Mouse (Mus musculus) neural tube, embryonic 12.5 days (tissue): Measurements from ENCODE around the gene H2afy2. TPM values are rescaled to one million over a fixed set of nuclear protein-coding genes. Genes with fewer than 3 reads are reported as not detected.

Experiments used
- ATAC-seq: fragments of 200-750 bp; cut with Nextera tagmentation; 2 replicates; pipeline ENCODE4 v1.8.0; 2017; ENCODE audit warnings: low read depth, mild to moderate bottlenecking, moderate TSS enrichment, moderate library complexity; ENCODE audit not compliant: low FRiP score
- H3K27ac ChIP-seq: fragments of 300-500 bp; sonication (generic); 2 replicates; pipeline ENCODE4 v1.5.1; 2016
- H3K27me3 ChIP-seq: fragments of 300-500 bp; sonication (generic); replicated peaks from 2 replicates; pipeline ENCODE4 v1.6.1; 2016; ENCODE audit warnings: mild to moderate bottlenecking
- H3K36me3 ChIP-seq: fragments of 300-500 bp; sonication (generic); 2 replicates; pipeline ENCODE4 v1.6.1; 2016; ENCODE audit warnings: mild to moderate bottlenecking
- H3K4me1 ChIP-seq: fragments of 300-500 bp; sonication (generic); 2 replicates; pipeline ENCODE4 v1.6.1; 2016
- H3K4me2 ChIP-seq: fragments of 300-500 bp; sonication (generic); replicated peaks from 2 replicates; pipeline ENCODE4 v1.6.1; 2016; ENCODE audit warnings: mild to moderate bottlenecking
- H3K4me3 ChIP-seq: fragments of 300-500 bp; sonication (generic); 2 replicates; pipeline ENCODE4 v1.5.1; 2016
- H3K9ac ChIP-seq: fragments of 300-500 bp; sonication (generic); 2 replicates; pipeline ENCODE4 v1.6.1; 2016; ENCODE audit warnings: mild to moderate bottlenecking
- H3K9me3 ChIP-seq: fragments of 300-500 bp; sonication (generic); 2 replicates; pipeline ENCODE4 v1.6.1; 2016; ENCODE audit warnings: mild to moderate bottlenecking
- WGBS: fragments of 180-500 bp; shearing (Covaris S2); methylation state at CpG from one replicate; pipeline ENCODE4 v1.1.7; 2016; 5-methylcytosine and 5-hydroxymethylcytosine counted together
- polyA plus RNA-seq: library from polyadenylated mRNA; unstranded; fragments of >200 nt; fragmentation: Nextera tagmentation; extraction: Ambion mirVana; gene quantifications from 2 replicates; pipeline ENCODE4 v1.2.1, GENCODE M21; 2016

H2afy2 gene
- polyA plus RNA-seq, 1 experiment from 2014 or later = 333 TPM

DNA sequence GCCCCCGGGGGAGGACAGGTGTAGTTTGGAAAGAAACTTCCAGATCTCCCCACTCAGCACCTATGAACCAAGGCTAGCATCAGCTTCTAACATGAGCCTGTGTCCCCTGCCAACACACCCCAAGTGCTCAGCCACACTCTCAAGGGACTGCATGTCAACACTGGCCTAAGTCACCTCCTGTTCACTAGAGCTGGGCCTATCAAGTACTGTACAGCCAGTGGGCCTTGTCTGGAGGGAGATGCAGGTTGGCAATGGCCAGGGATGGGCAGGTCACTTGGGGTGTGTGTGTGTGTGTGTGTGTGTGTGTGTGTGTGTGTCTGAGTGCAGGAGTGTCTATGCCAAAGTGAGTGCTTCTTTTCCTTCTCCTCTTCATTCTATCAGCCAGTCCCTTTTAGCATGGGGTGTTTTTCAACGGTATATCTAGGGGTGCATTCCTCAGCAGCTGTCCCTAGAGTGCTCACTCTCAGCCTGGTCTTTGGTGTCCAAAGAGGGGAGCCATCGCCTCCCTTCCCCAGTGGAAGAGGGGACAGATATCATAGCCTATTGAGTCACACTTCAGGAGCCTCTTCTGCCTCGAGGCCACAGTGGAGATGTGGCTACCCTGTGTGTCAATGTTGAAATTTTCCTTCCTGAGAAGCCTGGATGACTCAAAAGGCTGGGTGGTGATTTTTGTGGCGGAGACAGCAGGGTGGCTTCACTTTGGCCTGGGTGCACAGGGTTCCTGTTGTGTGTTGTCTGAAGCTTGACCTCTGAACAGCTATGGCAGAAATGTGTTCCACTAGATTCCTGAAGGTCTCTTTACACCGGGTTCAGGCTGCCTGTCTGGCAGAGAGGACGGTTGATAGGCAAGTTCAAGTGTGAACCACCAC lies 67.7 kb downstream of the H2afy2 start:
- no peaks in the 10 kb centered on the region for H3K9me3 ChIP-seq
- H3K27me3 ChIP-seq = 0 out of 2 replicates have a peak, but pooled peaks cover 4% of the 10 kb centered on the region
- WGBS = 76% methylated on average over 7 of the region's 7 CpGs
- H3K27ac ChIP-seq = no peak overlapping the region
- no peak for ATAC-seq
- no peak overlapping the region for H3K4me3 ChIP-seq
- H3K36me3 ChIP-seq = no peaks in the 10 kb centered on the region
- H3K9ac ChIP-seq = no peak overlapping the region
- peaks cover 15% of the 10 kb centered on the region for H3K4me1 ChIP-seq
- H3K4me2 ChIP-seq = peak overlapping the region; percentile 87

GRCm38 (mm10) chr10:61715462-61715837 lies 68.5 kb downstream of the H2afy2 start:
- Histone ChIP-seq H3K4me3 (peak overlapping the region; percentile 51), H3K9ac (peak overlapping the region; percentile 60), H3K27me3 (0 out of 2 replicates have a peak, but pooled peaks cover 3% of the 10 kb centered on the region), H3K36me3 (no peaks in the 10 kb centered on the region), H3K27ac (no peak overlapping the region), H3K4me1 (peaks cover 15% of the 10 kb centered on the region), H3K4me2 (peak overlapping the region; percentile 87), H3K9me3 (no peaks in the 10 kb centered on the region)
- WGBS = 2% methylated on average over 11 of the region's 11 CpGs
- peak; percentile 56; the same call in 1 of the 2 replicates for ATAC-seq

- peak within 1 kb of the TSS; percentile 87 for H3K4me2 ChIP-seq
- ATAC-seq = peak; percentile 82
- H3K9ac ChIP-seq = peak within 1 kb of the TSS; percentile 60
- H3K9me3 ChIP-seq = no peaks in the 10 kb centered on the region
- H3K27me3 ChIP-seq = 0 out of 2 replicates have a peak, but pooled peaks cover 3% of the 10 kb centered on the region
- WGBS = 12% methylated on average over 34 of the region's 36 CpGs
- no peaks in the 10 kb centered on the region for H3K36me3 ChIP-seq
- H3K4me3 ChIP-seq = peak within 1 kb of the TSS; percentile 51
- no peak within 1 kb of the TSS for H3K27ac ChIP-seq
- peaks cover 15% of the 10 kb centered on the region for H3K4me1 ChIP-seq
Observed at GRCm38 (mm10) chr10:61714771-61715461, 69.0 kb downstream of the H2afy2 start, which contains the start of gene Aifm2. Gene Aifm2 (plus strand): TSS chr10:61715263.

DNA sequence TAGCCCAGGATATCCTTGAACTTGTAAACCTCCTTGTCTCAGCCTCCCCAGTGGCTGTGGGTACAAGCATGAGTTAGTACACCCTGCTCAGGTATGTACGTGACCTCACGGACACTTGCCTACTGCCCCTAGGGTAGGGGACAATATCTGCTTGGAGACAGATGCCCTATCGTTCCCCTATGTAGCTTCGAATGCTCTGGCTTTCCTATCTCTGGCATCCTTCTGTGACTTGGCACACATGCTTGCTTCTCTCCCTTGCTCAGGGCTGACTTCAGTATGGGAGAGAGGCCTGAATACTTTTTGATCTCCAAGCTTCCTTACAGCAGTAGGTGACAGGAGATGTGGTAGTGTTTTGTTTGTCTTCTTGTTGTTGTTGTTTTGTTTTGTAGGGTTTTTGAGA lies 69.8 kb downstream of the H2afy2 start:
- no peaks in the 10 kb centered on the region for H3K9me3 ChIP-seq
- H3K4me3 ChIP-seq = no peak overlapping the region
- no peak overlapping the region for H3K9ac ChIP-seq
- H3K36me3 ChIP-seq = no peaks in the 10 kb centered on the region
- WGBS = 89% methylated on average over 4 of the region's 4 CpGs
- no peak overlapping the region for H3K27ac ChIP-seq
- H3K27me3 ChIP-seq = 0 out of 2 replicates have a peak, but pooled peaks cover 3% of the 10 kb centered on the region
- H3K4me2 ChIP-seq = no peak overlapping the region
- no peak for ATAC-seq
- H3K4me1 ChIP-seq = peaks cover 15% of the 10 kb centered on the region

GRCm38 (mm10) chr10:61713601-61714000 lies 70.3 kb downstream of the H2afy2 start:
- no peak overlapping the region for H3K4me3 ChIP-seq
- no peaks in the 10 kb centered on the region for H3K9me3 ChIP-seq
- H3K9ac ChIP-seq = no peak overlapping the region
- WGBS = 66% methylated on average over 3 of the region's 3 CpGs
- H3K4me1 ChIP-seq = peaks cover 15% of the 10 kb centered on the region
- no peak overlapping the region for H3K4me2 ChIP-seq
- no peak for ATAC-seq
- no peak overlapping the region for H3K27ac ChIP-seq
- 0 out of 2 replicates have a peak, but pooled peaks cover 3% of the 10 kb centered on the region for H3K27me3 ChIP-seq
- H3K36me3 ChIP-seq = no peaks in the 10 kb centered on the region

- Histone ChIP-seq H3K27me3 (no peaks in the 10 kb centered on the region), H3K4me2 (no peak overlapping the region), H3K9me3 (no peaks in the 10 kb centered on the region), H3K9ac (no peak overlapping the region), H3K4me1 (no peaks in the 10 kb centered on the region), H3K27ac (no peak overlapping the region), H3K4me3 (no peak overlapping the region), H3K36me3 (peaks cover 22% of the 10 kb centered on the region)
- ATAC-seq = no peak
- WGBS = 77% methylated on average over 6 of the region's 6 CpGs
Observed at GRCm38 (mm10) chr10:61706412-61707375, 77.3 kb downstream of the H2afy2 start.

GRCm38 (mm10) chr10:61704663-61705062 lies 79.3 kb downstream of the H2afy2 start:
- Histone ChIP-seq H3K27me3 (no peaks in the 10 kb centered on the region), H3K9me3 (no peaks in the 10 kb centered on the region), H3K4me1 (no peaks in the 10 kb centered on the region), H3K36me3 (peaks cover 27% of the 10 kb centered on the region), H3K27ac (no peak overlapping the region), H3K4me2 (no peak overlapping the region), H3K4me3 (no peak overlapping the region), H3K9ac (no peak overlapping the region)
- no peak for ATAC-seq
- WGBS = 83% methylated on average over 4 of the region's 4 CpGs

GRCm38 (mm10) chr10:61697028-61697427 lies 86.9 kb downstream of the H2afy2 start:
- peaks cover 17% of the 10 kb centered on the region for H3K4me1 ChIP-seq
- H3K27me3 ChIP-seq = no peaks in the 10 kb centered on the region
- H3K27ac ChIP-seq = no peak overlapping the region
- H3K9me3 ChIP-seq = no peaks in the 10 kb centered on the region
- WGBS = 86% methylated on average over 2 of the region's 2 CpGs
- no peak for ATAC-seq
- H3K36me3 ChIP-seq = peaks cover 30% of the 10 kb centered on the region
- peak overlapping the region; percentile 100 for H3K4me2 ChIP-seq
- peak overlapping the region; percentile 73; the same call in 1 of the 2 replicates for H3K4me3 ChIP-seq
- H3K9ac ChIP-seq = peak overlapping the region; percentile 75; the same call in 1 of the 2 replicates

GRCm38 (mm10) chr10:61696560-61696823 lies 87.5 kb downstream of the H2afy2 start:
- Histone ChIP-seq H3K9ac (peak overlapping the region; percentile 75), H3K4me2 (peak overlapping the region; percentile 100), H3K36me3 (peaks cover 29% of the 10 kb centered on the region), H3K4me1 (peaks cover 17% of the 10 kb centered on the region), H3K27me3 (no peaks in the 10 kb centered on the region), H3K9me3 (no peaks in the 10 kb centered on the region), H3K4me3 (peak overlapping the region; percentile 73), H3K27ac (no peak overlapping the region)
- ATAC-seq = no peak
- 14% methylated on average over 19 of the region's 19 CpGs for WGBS

DNA sequence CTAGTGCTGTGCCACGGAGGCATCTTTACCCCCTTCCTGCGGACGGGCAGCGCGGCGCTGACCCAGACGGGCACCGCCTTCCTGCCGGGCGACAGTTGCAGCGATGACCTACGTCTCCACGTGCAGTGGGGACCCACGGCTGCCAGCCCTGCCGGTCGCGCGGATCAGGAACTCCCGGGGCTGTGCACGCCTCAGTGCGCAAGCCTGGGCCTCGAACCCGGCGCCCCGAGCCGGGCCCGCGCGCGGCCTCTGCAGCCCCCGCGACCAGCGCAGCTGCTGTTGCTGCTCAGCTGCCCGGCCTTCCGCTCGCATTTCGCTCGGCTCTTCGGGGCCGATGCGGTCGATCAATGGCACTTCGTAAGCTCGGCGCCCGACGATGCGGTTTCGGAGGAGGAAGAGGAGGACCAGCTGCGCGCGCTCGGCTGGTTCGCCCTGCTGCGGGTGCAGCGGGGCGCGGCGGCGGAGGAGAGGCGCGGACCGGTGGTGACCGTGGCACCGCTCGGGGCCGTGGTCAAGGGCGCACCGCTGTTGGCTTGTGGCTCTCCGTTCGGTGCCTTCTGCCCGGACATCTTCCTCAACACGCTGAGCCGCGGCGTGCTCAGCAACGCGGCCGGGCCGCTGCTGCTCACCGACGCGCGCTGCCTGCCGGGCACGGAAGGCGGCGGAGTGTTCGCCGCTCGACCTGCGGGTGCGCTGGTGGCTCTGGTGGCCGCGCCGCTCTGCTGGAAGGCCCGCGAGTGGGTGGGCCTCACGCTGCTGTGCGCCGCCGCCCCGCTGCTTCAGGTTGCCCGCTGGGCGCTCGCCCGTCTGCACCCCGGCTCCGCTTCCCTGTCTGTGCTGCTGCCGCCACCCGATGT lies 88.0 kb downstream of the H2afy2 start:
- Histone ChIP-seq H3K4me3 (peak overlapping the region; percentile 73), H3K9ac (peak overlapping the region; percentile 75), H3K27me3 (no peaks in the 10 kb centered on the region), H3K9me3 (no peaks in the 10 kb centered on the region), H3K4me1 (peaks cover 17% of the 10 kb centered on the region), H3K27ac (no peak overlapping the region), H3K4me2 (peak overlapping the region; percentile 100), H3K36me3 (peaks cover 32% of the 10 kb centered on the region)
- ATAC-seq = peak; percentile 56
- under 1% methylated on average over 111 of the region's 111 CpGs for WGBS
